Mouse (Mus musculus): Measurements from ENCODE around the gene Gm28043. TPM values are rescaled to one million over a fixed set of nuclear protein-coding genes. Genes with fewer than 3 reads are reported as not detected.
"Not testable (repeated sequence)": the region's sequence is repeated elsewhere in the genome, so short reads cannot be mapped to it uniquely, and the experiment has no call there.

Gm28043 gene
- polyA plus RNA-seq, 1 experiment from 2014 or later: 3.5 TPM

DNA sequence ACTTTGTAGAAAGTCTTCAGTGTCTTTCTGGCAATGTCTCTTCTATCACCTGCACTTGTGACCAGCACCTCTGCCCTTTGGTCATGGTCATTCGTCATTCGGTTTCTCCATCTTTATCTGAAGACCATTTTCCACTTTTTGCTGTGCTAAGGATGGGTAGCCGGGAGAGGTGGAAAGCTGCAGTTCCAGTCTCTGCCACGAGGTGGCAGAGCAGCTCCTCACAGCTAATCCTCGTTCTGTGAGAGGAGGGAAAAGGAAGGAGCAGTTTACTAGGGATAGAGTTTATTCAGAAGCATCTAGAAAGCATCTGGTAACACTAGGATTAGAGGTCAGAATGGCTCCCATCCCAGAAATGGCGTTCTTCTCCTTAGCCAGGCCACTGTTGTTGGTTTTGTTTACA lies 11.4 kb upstream of the Gm28043 start:
- DNase-seq (ENCODE audit: low spot score): peak; percentile 89
- Histone ChIP-seq H3K9ac (ENCODE audit: low read length) (no peak overlapping the region), H3K36me3 (ENCODE audit: control insufficient read depth, insufficient read depth, low read length) (no peaks in the 10 kb centered on the region; the same call in 1 of the 2 replicates), H3K27me3 (ENCODE audit: control insufficient read depth, insufficient read depth, low read length) (no peaks in the 10 kb centered on the region), H3K4me1 (replicated peaks; ENCODE audit: control insufficient read depth, insufficient read depth, low read length) (no peaks in the 10 kb centered on the region), H3K4me2 (ENCODE audit: low read depth, low read length, severe bottlenecking) (no peak overlapping the region), H3K27ac (ENCODE audit: low read depth, low read length) (no peak overlapping the region), H3K4me3 (ENCODE audit: low read depth, low read length) (no peak overlapping the region), H3K9me3 (ENCODE audit: control insufficient read depth, low read length) (no peaks in the 10 kb centered on the region)
- 25% methylated on average over 6 of the region's 6 CpGs for WGBS
- ATAC-seq (replicated peaks; ENCODE audit: low FRiP score): no peak

GRCm38 (mm10) chr17:29613453-29613852 lies 1.2 kb upstream of the Gm28043 start:
- H3K36me3 ChIP-seq (ENCODE audit: control insufficient read depth, insufficient read depth, low read length); H3K4me3 ChIP-seq (ENCODE audit: low read depth, low read length); H3K4me1 ChIP-seq (replicated peaks; ENCODE audit: control insufficient read depth, insufficient read depth, low read length); H3K27ac ChIP-seq (ENCODE audit: low read depth, low read length); H3K9ac ChIP-seq (ENCODE audit: low read length); H3K27me3 ChIP-seq (ENCODE audit: control insufficient read depth, insufficient read depth, low read length); DNase-seq (ENCODE audit: low spot score); H3K9me3 ChIP-seq (ENCODE audit: control insufficient read depth, low read length); ATAC-seq (replicated peaks; ENCODE audit: low FRiP score); H3K4me2 ChIP-seq (ENCODE audit: low read depth, low read length, severe bottlenecking): not testable (repeated sequence)
- 86% methylated on average over 5 of the region's 5 CpGs for WGBS

- WGBS: under 1% methylated on average over 43 of the region's 43 CpGs
- peak overlapping the region; percentile 95 for H3K27ac ChIP-seq (ENCODE audit: low read depth, low read length)
- no peak; the same call in none of the 2 replicates for ATAC-seq (replicated peaks; ENCODE audit: low FRiP score)
- H3K9me3 ChIP-seq (ENCODE audit: control insufficient read depth, low read length): no peaks in the 10 kb centered on the region
- DNase-seq (ENCODE audit: low spot score): no peak
- no peaks in the 10 kb centered on the region for H3K27me3 ChIP-seq (ENCODE audit: control insufficient read depth, insufficient read depth, low read length)
- peak overlapping the region; percentile 97 for H3K9ac ChIP-seq (ENCODE audit: low read length)
- peaks cover 5% of the 10 kb centered on the region; the same call in 1 of the 2 replicates for H3K4me1 ChIP-seq (replicated peaks; ENCODE audit: control insufficient read depth, insufficient read depth, low read length)
- H3K36me3 ChIP-seq (ENCODE audit: control insufficient read depth, insufficient read depth, low read length): no peaks in the 10 kb centered on the region; the same call in 1 of the 2 replicates
- H3K4me3 ChIP-seq (ENCODE audit: low read depth, low read length): peak overlapping the region; percentile 97
- H3K4me2 ChIP-seq (ENCODE audit: low read depth, low read length, severe bottlenecking): peak overlapping the region; percentile 89
Measured at GRCm38 (mm10) chr17:29615024-29615551, 412 bp downstream of the Gm28043 start.

DNA sequence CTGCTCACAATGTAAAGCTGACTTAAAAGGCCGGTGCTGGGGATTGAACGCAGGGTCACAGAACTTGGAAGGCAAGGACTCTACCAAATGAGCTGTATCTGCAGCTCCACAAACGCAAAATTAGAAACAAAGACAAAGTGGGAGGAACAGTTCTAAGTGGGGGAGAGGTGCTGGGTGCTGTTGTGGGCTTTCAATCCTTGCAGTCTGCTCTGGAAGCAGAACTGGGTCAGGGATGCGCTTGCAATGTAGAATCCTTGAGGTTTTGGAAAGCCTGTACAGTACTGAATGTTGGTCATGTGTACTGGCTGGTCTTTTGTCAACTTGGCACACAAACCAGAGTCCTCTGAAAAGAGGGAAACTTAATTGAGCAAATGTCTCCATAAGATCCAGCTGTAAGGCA lies 940 bp downstream of the Gm28043 start:
- WGBS: 8% methylated on average over 4 of the region's 4 CpGs
- Histone ChIP-seq H3K9me3 (ENCODE audit: control insufficient read depth, low read length) (no peaks in the 10 kb centered on the region), H3K27me3 (ENCODE audit: control insufficient read depth, insufficient read depth, low read length) (no peaks in the 10 kb centered on the region), H3K4me3 (ENCODE audit: low read depth, low read length) (peak overlapping the region; percentile 97), H3K36me3 (ENCODE audit: control insufficient read depth, insufficient read depth, low read length) (no peaks in the 10 kb centered on the region; the same call in 1 of the 2 replicates), H3K9ac (ENCODE audit: low read length) (peak overlapping the region; percentile 97), H3K4me1 (replicated peaks; ENCODE audit: control insufficient read depth, insufficient read depth, low read length) (peaks cover 5% of the 10 kb centered on the region; the same call in 1 of the 2 replicates), H3K27ac (ENCODE audit: low read depth, low read length) (0 out of 2 replicates have a peak overlapping the region, but pooled peaks have one; percentile 95), H3K4me2 (ENCODE audit: low read depth, low read length, severe bottlenecking) (peak overlapping the region; percentile 89)
- ATAC-seq (replicated peaks; ENCODE audit: low FRiP score): no peak
- no peak for DNase-seq (ENCODE audit: low spot score)

- H3K36me3 ChIP-seq (ENCODE audit: control insufficient read depth, insufficient read depth, low read length): peaks cover 2% of the 10 kb centered on the region; the same call in 1 of the 2 replicates
- WGBS: 90% methylated on average over 3 of the region's 3 CpGs
- ATAC-seq (replicated peaks; ENCODE audit: low FRiP score) (no peak), DNase-seq (ENCODE audit: low spot score) (no peak)
- no peak overlapping the region for H3K4me2 ChIP-seq (ENCODE audit: low read depth, low read length, severe bottlenecking)
- H3K9me3 ChIP-seq (ENCODE audit: control insufficient read depth, low read length): no peaks in the 10 kb centered on the region
- H3K9ac ChIP-seq (ENCODE audit: low read length): no peak overlapping the region
- H3K4me3 ChIP-seq (ENCODE audit: low read depth, low read length): no peak overlapping the region
- no peaks in the 10 kb centered on the region for H3K27me3 ChIP-seq (ENCODE audit: control insufficient read depth, insufficient read depth, low read length)
- H3K4me1 ChIP-seq (replicated peaks; ENCODE audit: control insufficient read depth, insufficient read depth, low read length): peaks cover 5% of the 10 kb centered on the region; the same call in 1 of the 2 replicates
- no peak overlapping the region for H3K27ac ChIP-seq (ENCODE audit: low read depth, low read length)
Measured at GRCm38 (mm10) chr17:29619231-29619630, 4.6 kb downstream of the Gm28043 start.

- Histone ChIP-seq H3K9ac (ENCODE audit: low read length) (no peak overlapping the region), H3K36me3 (ENCODE audit: control insufficient read depth, insufficient read depth, low read length) (peaks cover 12% of the 10 kb centered on the region), H3K4me1 (replicated peaks; ENCODE audit: control insufficient read depth, insufficient read depth, low read length) (no peaks in the 10 kb centered on the region), H3K4me3 (ENCODE audit: low read depth, low read length) (no peak overlapping the region), H3K4me2 (ENCODE audit: low read depth, low read length, severe bottlenecking) (no peak overlapping the region), H3K27me3 (ENCODE audit: control insufficient read depth, insufficient read depth, low read length) (no peaks in the 10 kb centered on the region), H3K27ac (ENCODE audit: low read depth, low read length) (no peak overlapping the region), H3K9me3 (ENCODE audit: control insufficient read depth, low read length) (no peaks in the 10 kb centered on the region)
- no peak for DNase-seq (ENCODE audit: low spot score)
- no peak for ATAC-seq (replicated peaks; ENCODE audit: low FRiP score)
- 97% methylated on average over 8 of the region's 8 CpGs for WGBS
Measured at GRCm38 (mm10) chr17:29623488-29623887, 8.8 kb downstream of the Gm28043 start.

- H3K9me3 ChIP-seq (ENCODE audit: control insufficient read depth, low read length): no peaks in the 10 kb centered on the region
- 90% methylated on average over 9 of the region's 9 CpGs for WGBS
- H3K4me2 ChIP-seq (ENCODE audit: low read depth, low read length, severe bottlenecking): no peak overlapping the region
- peaks cover 19% of the 10 kb centered on the region for H3K36me3 ChIP-seq (ENCODE audit: control insufficient read depth, insufficient read depth, low read length)
- H3K9ac ChIP-seq (ENCODE audit: low read length): no peak overlapping the region
- DNase-seq (ENCODE audit: low spot score) (no peak), ATAC-seq (replicated peaks; ENCODE audit: low FRiP score) (no peak)
- no peaks in the 10 kb centered on the region for H3K27me3 ChIP-seq (ENCODE audit: control insufficient read depth, insufficient read depth, low read length)
- H3K27ac ChIP-seq (ENCODE audit: low read depth, low read length): no peak overlapping the region
- H3K4me1 ChIP-seq (replicated peaks; ENCODE audit: control insufficient read depth, insufficient read depth, low read length): no peaks in the 10 kb centered on the region
- no peak overlapping the region for H3K4me3 ChIP-seq (ENCODE audit: low read depth, low read length)
Measured at GRCm38 (mm10) chr17:29627285-29627684, 12.6 kb downstream of the Gm28043 start.

DNA sequence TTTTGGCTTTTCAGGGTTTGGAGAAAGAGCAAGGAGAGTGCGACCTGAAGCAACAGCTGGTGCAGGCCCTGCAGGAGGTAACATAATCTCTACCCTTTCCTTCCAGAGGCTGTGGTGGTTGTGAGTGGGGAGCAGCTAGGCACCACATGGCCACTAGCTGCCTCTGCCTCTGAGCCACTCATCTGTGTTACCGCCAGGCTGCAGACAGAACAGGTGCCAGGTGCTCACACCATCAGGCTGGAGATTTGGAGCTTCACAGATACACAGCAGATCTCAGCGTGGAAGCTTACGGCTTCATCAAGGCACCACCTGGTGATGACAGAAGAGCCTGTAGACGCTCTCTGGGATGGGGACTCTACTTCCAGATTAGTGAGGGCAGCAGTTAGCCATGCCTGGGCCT lies 14.3 kb downstream of the Gm28043 start:
- WGBS: 90% methylated on average over 5 of the region's 5 CpGs
- H3K9ac ChIP-seq (ENCODE audit: low read length): no peak overlapping the region
- peaks cover 19% of the 10 kb centered on the region for H3K36me3 ChIP-seq (ENCODE audit: control insufficient read depth, insufficient read depth, low read length)
- no peak overlapping the region for H3K4me3 ChIP-seq (ENCODE audit: low read depth, low read length)
- H3K4me1 ChIP-seq (replicated peaks; ENCODE audit: control insufficient read depth, insufficient read depth, low read length): no peaks in the 10 kb centered on the region
- DNase-seq (ENCODE audit: low spot score): no peak
- H3K27me3 ChIP-seq (ENCODE audit: control insufficient read depth, insufficient read depth, low read length): no peaks in the 10 kb centered on the region
- no peak for ATAC-seq (replicated peaks; ENCODE audit: low FRiP score)
- no peak overlapping the region for H3K4me2 ChIP-seq (ENCODE audit: low read depth, low read length, severe bottlenecking)
- H3K27ac ChIP-seq (ENCODE audit: low read depth, low read length): no peak overlapping the region
- H3K9me3 ChIP-seq (ENCODE audit: control insufficient read depth, low read length): no peaks in the 10 kb centered on the region

DNA sequence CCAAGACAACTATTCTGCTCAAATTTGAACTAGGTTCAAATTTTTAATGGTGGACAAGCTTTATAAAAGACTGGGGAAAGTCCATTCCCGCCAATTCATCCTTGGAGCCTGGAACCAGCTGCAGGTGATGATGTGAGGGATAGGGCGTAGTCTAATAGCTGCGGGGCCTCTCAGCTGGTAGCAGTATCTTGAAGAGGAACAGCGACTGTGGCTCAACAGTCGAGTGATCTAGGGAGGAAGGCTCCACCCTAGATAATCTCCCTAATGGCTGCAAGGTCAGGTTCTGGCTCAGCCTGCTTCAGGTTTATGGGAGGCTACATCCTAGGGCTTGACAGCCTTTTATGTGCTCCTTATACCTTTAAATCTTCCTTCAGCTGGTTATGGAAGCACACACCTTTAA lies 14.9 kb downstream of the Gm28043 start:
- H3K27me3 ChIP-seq (ENCODE audit: control insufficient read depth, insufficient read depth, low read length): no peaks in the 10 kb centered on the region
- H3K9me3 ChIP-seq (ENCODE audit: control insufficient read depth, low read length): no peaks in the 10 kb centered on the region
- DNase-seq (ENCODE audit: low spot score) (no peak), ATAC-seq (replicated peaks; ENCODE audit: low FRiP score) (no peak)
- peaks cover 19% of the 10 kb centered on the region for H3K36me3 ChIP-seq (ENCODE audit: control insufficient read depth, insufficient read depth, low read length)
- H3K4me1 ChIP-seq (replicated peaks; ENCODE audit: control insufficient read depth, insufficient read depth, low read length): no peaks in the 10 kb centered on the region
- 90% methylated on average over 5 of the region's 5 CpGs for WGBS
- H3K4me3 ChIP-seq (ENCODE audit: low read depth, low read length): no peak overlapping the region
- no peak overlapping the region for H3K9ac ChIP-seq (ENCODE audit: low read length)
- no peak overlapping the region for H3K4me2 ChIP-seq (ENCODE audit: low read depth, low read length, severe bottlenecking)
- H3K27ac ChIP-seq (ENCODE audit: low read depth, low read length): no peak overlapping the region
